Mouse (Mus musculus) thymus, postnatal 0 days (tissue): ENCODE measurements around the gene Celf1. TPM values are rescaled to one million over a fixed set of nuclear protein-coding genes. Genes with fewer than 3 reads are reported as not detected.
A peak's percentile ranks its signal among the peaks of the same experiment; 100 is the strongest.
"Not testable (repeated sequence)": the region's sequence is repeated elsewhere in the genome, so short reads cannot be mapped to it uniquely, and the experiment has no call there.

ENCODE experiments used
- DNase-seq: peaks from one replicate; pipeline ENCODE4 v3.0.0-alpha.2; 2015; ENCODE audit warnings: low spot score
- polyA plus RNA-seq: library from polyadenylated mRNA; unstranded; fragments of >200 nt; fragmentation: Nextera tagmentation; extraction: Ambion mirVana; gene quantifications from 2 replicates; pipeline ENCODE4 v1.2.1, GENCODE M21; 2015

Celf1 gene
- polyA plus RNA-seq = 54.9 and 65.4 TPM in 2 replicates

- peak; percentile 96 for DNase-seq
These were observed at the start of gene Celf1 for GRCm38 (mm10) chr2:90940233-90941229. Gene Celf1 (plus strand): TSS chr2:90940382.

- DNase-seq = no peak
These were observed 46.4 kb upstream of the Celf1 start for GRCm38 (mm10) chr2:90893673-90894298.

GRCm38 (mm10) chr2:90894299-90894677, 45.9 kb upstream of the Celf1 start:
- DNase-seq = not testable (repeated sequence)

GRCm38 (mm10) chr2:90903398-90903797, 36.8 kb upstream of the Celf1 start:
- DNase-seq = no peak

GRCm38 (mm10) chr2:90904076-90904855, 35.9 kb upstream of the Celf1 start, which contains the start of the genes Kbtbd4 and Ndufs3:
Gene Kbtbd4 (plus strand): TSS chr2:90904740.
Gene Ndufs3 (minus strand): TSS chr2:90904827.
- DNase-seq = peak; percentile 93

DNA sequence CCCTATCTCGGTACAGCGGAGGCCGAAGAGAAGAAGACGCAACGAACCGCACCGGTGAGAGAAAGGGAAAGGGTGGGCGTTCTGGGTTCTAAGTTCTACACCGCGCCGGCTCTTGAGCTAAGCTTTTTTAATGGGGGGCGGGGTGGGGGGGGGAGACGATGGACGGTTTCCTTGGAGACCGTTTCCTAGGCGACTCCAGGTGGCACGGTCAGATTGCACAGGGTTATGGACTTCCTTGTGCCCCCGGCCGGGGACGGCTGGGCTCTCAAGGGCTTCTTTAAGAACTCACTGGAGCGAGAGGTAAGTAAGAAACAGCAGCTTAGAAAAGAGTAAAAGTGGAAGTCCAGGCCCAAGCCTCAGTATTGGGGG, 35.3 kb upstream of the Celf1 start:
- no peak for DNase-seq

DNA sequence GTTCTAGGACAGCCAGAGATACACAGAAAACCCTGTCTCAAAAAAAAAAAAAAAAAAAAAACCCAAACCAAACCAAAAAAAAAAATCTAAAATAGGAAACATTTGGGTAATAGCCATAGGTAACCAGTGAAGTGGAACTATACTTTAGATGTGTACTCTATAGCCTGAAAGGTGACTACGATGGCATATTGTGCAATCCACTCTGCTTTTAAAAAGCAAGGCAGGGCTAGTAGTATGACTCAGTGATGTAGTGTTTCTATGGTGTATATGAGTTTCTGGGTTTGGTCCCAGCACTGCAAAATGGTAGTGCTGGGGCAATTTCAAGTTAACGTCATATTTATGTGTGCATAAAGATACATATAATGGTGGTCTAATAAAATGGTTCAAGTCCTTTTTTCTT, 33.5 kb upstream of the Celf1 start:
- DNase-seq = no peak

GRCm38 (mm10) chr2:90910861-90911260, 29.3 kb upstream of the Celf1 start:
- DNase-seq = no peak

DNA sequence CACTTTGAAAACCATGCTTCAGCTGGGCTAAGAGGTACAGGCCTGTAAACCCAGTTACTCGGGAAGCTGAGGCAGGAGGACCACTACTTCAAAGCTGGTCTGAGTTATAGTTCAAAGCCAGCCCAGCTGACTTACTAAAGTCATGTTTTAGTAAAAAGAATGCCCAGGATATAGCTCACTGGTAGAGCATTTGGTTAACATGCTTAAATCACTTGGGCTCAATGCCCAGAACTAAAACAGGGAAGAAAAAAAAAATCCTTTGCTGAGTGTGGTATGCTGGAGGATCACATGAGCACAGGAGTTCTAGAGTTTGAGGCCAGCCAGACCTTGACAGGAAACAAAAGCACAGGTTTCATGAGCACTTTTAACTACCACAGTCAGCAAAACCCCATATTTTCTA, 28.5 kb upstream of the Celf1 start:
- no peak for DNase-seq

DNA sequence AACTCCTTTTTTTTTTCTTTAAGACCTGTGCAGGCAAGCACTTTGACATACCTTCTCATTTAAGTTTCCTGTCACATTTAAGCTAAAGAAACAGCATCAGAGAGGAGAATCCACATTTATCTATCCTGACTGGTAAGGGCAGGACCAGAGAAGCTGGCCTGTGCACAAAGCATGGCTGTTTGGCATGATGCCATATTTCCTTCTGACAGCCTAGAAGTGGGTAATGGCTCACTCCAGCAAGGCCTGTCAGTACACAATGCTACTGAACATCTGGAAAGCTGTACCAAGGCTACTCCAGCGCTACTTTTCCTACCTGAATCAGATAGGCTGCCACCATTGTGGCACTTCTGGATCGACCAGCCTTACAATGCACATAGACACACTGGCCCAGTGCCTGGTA, 26.5 kb upstream of the Celf1 start:
- no peak for DNase-seq

GRCm38 (mm10) chr2:90915516-90915915, 24.7 kb upstream of the Celf1 start:
- DNase-seq = no peak

- DNase-seq = peak; percentile 9
These were observed 23.5 kb upstream of the Celf1 start for GRCm38 (mm10) chr2:90916560-90917232.

GRCm38 (mm10) chr2:90917233-90917998, 22.8 kb upstream of the Celf1 start:
- DNase-seq = peak; percentile 45

DNA sequence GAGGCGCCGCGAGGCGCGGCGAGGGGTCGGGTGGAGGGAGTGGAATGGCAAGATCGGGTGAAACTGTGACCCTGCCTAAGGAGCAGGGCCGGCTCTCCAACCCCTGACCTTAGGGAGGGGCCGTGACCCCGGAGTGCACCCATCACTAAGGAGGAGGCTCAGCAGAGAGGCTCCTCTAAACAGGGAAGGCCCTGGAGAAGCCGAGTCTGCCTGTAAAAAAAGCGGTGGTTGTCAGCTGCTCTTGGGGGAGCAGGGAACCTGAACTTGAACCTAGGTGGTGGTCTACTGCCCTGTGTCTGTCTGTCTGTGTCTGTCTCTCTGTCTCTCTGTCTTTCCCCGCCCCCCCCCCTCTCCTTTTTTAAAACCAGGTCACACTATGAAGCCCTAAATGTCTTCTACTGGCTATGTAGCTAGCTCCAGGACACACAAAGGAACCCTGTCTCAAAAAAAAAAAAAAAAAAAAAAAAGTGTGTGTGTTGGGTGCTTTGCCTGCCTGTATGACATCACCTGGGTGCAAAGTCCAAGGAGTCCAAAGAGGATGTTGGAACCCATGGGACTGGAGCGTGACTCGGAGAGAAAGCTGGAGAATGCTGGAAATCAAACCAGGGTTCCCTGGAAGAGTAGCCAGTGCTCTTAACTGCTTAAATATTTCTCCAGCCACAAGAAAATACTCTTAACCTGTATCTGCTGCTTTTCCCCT, 22.0 kb upstream of the Celf1 start:
- DNase-seq = peak; percentile 42

GRCm38 (mm10) chr2:90921178-90921577, 19.0 kb upstream of the Celf1 start:
- DNase-seq = no peak

DNA sequence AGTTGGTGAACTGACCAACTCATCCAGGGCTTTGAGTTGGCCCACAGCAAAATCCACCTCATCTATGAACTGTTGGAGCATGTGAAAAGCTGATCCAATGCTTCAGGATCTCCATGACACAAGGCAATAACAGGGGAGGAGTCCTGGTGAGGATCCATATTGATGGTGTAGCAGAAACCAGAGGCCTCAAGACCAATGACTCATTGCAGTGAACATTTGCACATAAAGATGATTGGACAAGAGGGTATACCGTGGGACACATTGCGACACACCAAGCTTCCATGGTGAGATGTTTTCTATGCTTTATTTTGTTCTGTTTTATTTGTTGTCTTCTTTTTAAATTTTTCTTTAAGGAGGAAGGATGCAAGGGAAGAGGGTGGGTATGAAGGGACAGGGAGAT, 17.5 kb upstream of the Celf1 start:
- DNase-seq = no peak

DNA sequence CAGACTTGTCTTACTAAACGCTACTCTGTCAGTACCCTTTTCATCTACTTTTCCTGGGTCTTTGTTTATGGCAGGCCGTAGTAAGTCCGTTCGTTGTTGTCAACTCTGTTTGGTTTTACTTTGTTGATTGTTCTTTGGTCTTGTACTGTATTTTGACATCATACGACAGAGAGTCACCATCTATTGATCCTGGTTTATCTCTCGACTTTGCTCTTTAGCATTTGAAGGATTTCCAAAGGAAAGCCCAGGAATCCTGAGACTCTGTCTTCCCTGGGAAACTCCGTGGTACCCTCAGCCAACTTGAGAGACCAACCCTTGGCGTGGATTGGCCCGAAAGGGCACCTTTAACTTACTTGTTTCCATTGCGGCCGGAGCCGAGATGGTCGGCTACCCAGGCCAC, 11.6 kb upstream of the Celf1 start:
- DNase-seq = no peak

- no peak for DNase-seq
These were observed 8.4 kb upstream of the Celf1 start for GRCm38 (mm10) chr2:90931829-90932228.

DNA sequence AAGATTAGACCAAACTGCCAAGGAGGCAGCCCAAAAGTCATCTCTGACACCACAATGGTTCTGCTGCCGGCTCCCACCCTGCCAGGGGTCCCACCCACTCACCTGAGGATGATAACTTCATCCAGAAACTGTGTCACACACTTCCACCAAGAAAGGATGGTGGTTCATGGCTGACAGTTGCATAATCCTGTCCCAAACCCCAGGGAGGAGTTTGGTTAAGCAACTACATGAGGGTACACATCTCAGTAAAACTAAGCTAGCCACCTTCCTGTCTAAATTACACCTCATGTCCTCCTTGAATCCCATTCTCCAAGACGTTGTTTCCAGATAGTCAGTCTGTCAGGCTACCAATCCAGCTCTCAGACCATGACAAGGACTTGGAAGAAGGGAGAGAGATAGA, 7.9 kb upstream of the Celf1 start:
- DNase-seq = no peak

DNA sequence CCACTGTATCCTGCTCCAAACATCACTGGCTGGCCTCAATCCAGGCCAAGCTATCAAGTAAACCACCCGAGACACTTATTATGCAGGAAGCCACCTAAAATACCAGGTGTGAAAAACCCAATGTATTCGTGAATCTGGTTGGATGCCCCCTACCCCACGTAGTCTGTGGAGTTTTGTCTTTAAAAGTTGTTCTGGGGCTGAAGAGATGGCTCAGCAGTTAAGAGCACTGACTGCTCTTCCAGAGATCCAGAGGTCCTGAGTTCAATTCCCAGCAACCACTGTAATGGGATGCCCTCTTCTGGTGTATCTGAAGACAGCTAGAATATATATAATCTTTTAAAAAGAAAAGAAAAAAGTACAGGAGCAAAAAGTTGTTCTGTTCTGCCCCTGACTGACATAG, 1.8 kb upstream of the Celf1 start:
- no peak for DNase-seq
